Mouse (Mus musculus): ENCODE measurements at regions not wholly inside any gene's neighbourhood (a gene's known extent, or its start where the extent isn't known, plus 50 kb on each side); places are given as distances from the start of the nearest gene placed in this dataset.
A peak's percentile ranks its signal among the peaks of the same experiment; 100 is the strongest.

DNA sequence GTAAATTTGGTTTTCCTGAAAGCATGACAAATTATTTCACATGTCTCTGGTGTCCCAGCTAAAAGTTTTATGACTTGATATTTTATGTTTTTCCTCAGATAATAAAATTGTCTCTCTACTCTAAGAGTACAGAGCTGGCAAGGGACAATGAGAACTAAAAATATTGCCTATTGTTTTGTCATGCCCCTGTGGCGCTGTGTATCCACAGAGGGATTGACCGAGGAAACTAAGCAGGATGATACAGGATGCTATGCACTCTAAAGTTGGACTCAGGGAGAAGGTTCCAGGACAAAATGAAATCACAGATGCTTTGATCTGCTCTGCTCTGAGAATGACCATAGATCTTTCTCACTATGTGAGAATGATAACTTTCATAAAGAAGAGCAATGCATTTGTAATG lies 1203.3 kb upstream of the Flrt2 start:
- no peak for ATAC-seq
- no peak for TF ChIP-seq CTCF (IDR thresholded peaks at IDR 0.05)
- ChIA-PET POLR2A (no interaction called here), CTCF (no interaction called here)
- in situ Hi-C loops (cut with MboI; ENCODE audit: low pct_unique_long_range_greater_than_20kb) = no loop called here
- no peaks in the 10 kb centered on the region for H3K27me3 ChIP-seq
- no peak for DNase-seq (ENCODE audit: low read depth, low spot score)

GRCm38 (mm10) chr12:94508099-94508498 lies 1183.9 kb upstream of the Flrt2 start:
- ATAC-seq (peak; percentile 62), DNase-seq (ENCODE audit: low read depth, low spot score) (no peak)
- CTCF ChIA-PET = no interaction called here
- POLR2A ChIA-PET = no interaction called here
- in situ Hi-C loops (cut with MboI; ENCODE audit: low pct_unique_long_range_greater_than_20kb) = no loop called here
- no peaks in the 10 kb centered on the region for H3K27me3 ChIP-seq
- TF ChIP-seq CTCF (IDR thresholded peaks at IDR 0.05) = no peak

DNA sequence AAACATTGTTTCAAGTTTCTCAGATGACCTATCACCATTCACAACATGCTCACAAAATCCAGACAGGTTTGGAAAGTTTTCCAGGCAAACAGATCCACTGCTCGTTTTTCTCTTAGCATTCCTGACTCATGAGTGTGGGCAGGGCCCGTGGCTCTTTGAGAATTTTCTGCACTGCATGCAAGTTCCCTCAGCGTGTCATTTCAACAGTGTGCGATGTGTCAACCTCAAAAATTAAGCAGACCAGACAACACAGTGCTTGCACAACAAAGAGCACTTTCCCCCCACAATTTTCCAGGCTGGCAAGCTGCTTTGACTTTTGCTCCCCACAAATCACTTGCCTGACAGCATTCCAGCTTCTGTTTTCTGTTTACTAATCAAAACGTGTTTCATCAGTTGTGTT lies 1182.2 kb upstream of the Flrt2 start:
- ChIA-PET CTCF (no interaction called here), POLR2A (no interaction called here)
- ATAC-seq (peak; percentile 90), DNase-seq (ENCODE audit: low read depth, low spot score) (no peak)
- in situ Hi-C loops (cut with MboI; ENCODE audit: low pct_unique_long_range_greater_than_20kb) = no loop called here
- H3K27me3 ChIP-seq = no peaks in the 10 kb centered on the region
- no peak for TF ChIP-seq CTCF (IDR thresholded peaks at IDR 0.05)

GRCm38 (mm10) chr12:94544706-94545105 lies 1147.3 kb upstream of the Flrt2 start:
- TF ChIP-seq CTCF (IDR thresholded peaks at IDR 0.05) = no peak
- no peaks in the 10 kb centered on the region for H3K27me3 ChIP-seq
- no peak for DNase-seq (ENCODE audit: low read depth, low spot score)
- ChIA-PET POLR2A (no interaction called here), CTCF (no interaction called here)
- peak; percentile 80 for ATAC-seq
- in situ Hi-C loops (cut with MboI; ENCODE audit: low pct_unique_long_range_greater_than_20kb) = no loop called here

- ATAC-seq (no peak), DNase-seq (ENCODE audit: low read depth, low spot score) (no peak)
- ChIA-PET CTCF (no interaction called here), POLR2A (no interaction called here)
- no peaks in the 10 kb centered on the region for H3K27me3 ChIP-seq
- in situ Hi-C loops (cut with MboI; ENCODE audit: low pct_unique_long_range_greater_than_20kb) = no loop called here
- TF ChIP-seq CTCF (IDR thresholded peaks at IDR 0.05) = no peak
These were observed 1131.4 kb upstream of the Flrt2 start for GRCm38 (mm10) chr12:94560374-94561194.

DNA sequence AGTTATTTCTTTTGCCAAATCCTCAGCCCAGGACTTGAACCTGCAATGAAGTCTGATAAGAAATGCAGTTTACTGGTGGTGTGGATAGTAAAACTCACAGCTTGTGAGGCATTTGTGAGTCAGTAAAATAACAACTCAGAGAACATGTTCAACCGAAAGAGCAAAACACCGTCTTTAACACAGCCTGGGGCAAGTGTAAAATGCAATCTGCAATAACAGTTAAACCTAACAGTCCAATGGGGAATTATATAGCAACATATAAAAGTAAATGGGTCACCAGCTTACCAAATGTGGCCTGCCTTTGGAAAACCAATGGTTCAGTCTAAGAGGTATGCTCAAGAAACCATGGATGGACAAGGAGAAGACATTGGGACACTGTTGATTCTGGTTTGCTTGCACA lies 1117.0 kb upstream of the Flrt2 start:
- DNase-seq (ENCODE audit: low read depth, low spot score) = no peak
- TF ChIP-seq CTCF (IDR thresholded peaks at IDR 0.05) = no peak
- in situ Hi-C loops (cut with MboI; ENCODE audit: low pct_unique_long_range_greater_than_20kb) = no loop called here
- POLR2A ChIA-PET = no interaction called here
- no peaks in the 10 kb centered on the region for H3K27me3 ChIP-seq
- CTCF ChIA-PET = no interaction called here
- no peak for ATAC-seq

- CTCF ChIA-PET = no interaction called here
These were observed 1111.7 kb upstream of the Flrt2 start for GRCm38 (mm10) chr12:94580345-94580744.

DNA sequence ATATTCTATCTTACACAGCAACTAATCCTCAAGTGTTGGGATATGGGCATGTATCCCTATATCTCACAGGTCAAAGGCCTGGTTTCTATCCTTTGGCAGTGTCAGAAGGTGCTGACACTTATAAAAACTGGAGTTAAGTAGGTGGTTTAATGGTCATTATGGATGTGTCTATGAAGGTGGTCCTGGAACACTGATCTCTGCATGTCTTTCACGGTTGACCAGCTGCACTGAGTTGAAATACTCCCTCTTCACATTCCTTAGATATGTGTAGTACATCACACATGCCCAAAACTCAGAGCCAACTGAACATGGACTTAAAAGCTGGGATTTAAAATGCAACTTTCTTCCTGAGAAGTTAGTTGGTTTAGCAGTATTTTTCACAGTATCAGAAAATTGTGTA lies 1107.7 kb upstream of the Flrt2 start:
- POLR2A ChIA-PET = no interaction called here
- in situ Hi-C loops (cut with MboI; ENCODE audit: low pct_unique_long_range_greater_than_20kb) = no loop called here

More at GRCm38 (mm10) chr12:94580345-94580744, 1111.7 kb upstream of the Flrt2 start:
- POLR2A ChIA-PET = no interaction called here
- no peaks in the 10 kb centered on the region for H3K27me3 ChIP-seq
- ATAC-seq (no peak), DNase-seq (ENCODE audit: low read depth, low spot score) (no peak)
- in situ Hi-C loops (cut with MboI; ENCODE audit: low pct_unique_long_range_greater_than_20kb) = no loop called here
- TF ChIP-seq CTCF (IDR thresholded peaks at IDR 0.05) = no peak

DNA sequence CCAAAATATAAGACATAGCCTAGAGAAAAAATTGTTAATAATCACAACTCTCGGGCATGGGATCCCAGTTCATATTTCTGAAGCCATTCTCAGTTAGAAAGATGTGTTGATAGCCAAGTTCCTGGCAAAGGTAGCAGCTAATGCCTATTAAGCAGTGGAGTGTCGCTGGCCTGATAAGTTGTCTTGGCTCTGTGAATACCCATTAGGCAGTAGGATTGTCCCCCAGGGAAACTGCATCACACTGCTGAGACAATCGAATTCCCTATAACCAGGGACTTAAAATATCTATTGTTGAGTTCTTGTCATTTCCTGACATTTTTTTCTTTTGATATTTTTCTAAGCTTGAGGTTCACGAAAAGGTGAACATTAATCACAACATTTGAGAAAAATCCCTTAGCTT lies 1105.0 kb upstream of the Flrt2 start:
- ATAC-seq (no peak), DNase-seq (ENCODE audit: low read depth, low spot score) (no peak)
- no peaks in the 10 kb centered on the region for H3K27me3 ChIP-seq
- ChIA-PET POLR2A (no interaction called here), CTCF (no interaction called here)
- in situ Hi-C loops (cut with MboI; ENCODE audit: low pct_unique_long_range_greater_than_20kb) = no loop called here
- no peak for TF ChIP-seq CTCF (IDR thresholded peaks at IDR 0.05)

More for the DNA sequence above, 1107.7 kb upstream of the Flrt2 start:
- CTCF ChIA-PET = interaction anchor here (1.5 kb wide), 1 partner anchor 19 kb away, joined by 3 read pairs; no protein-coding TSS in a partner anchor
- no peak for DNase-seq (ENCODE audit: low read depth, low spot score)
- no peak for ATAC-seq
- no peaks in the 10 kb centered on the region for H3K27me3 ChIP-seq
- TF ChIP-seq CTCF (IDR thresholded peaks at IDR 0.05) = no peak

DNA sequence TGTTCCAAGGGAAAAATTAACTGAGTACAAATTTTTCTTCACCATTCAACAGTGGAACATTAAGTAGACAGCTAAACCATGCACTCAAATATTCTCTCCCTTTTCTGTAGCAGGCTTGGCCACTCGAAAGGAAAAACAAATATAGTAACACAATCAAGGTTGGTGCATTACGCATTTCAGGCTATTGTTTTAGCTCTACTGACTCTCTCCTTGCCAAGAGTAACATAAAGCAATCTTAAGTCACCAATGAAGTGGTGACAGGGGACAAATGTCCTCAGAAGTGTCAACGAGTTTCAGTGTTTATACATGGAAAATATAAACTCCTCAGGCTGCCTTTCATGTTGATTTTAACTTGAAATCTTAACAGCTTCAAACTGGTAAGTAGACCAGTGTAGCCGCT lies 1103.4 kb upstream of the Flrt2 start:
- ChIA-PET CTCF (no interaction called here), POLR2A (no interaction called here)
- H3K27me3 ChIP-seq = no peaks in the 10 kb centered on the region
- no peak for TF ChIP-seq CTCF (IDR thresholded peaks at IDR 0.05)
- ATAC-seq = no peak
- in situ Hi-C loops (cut with MboI; ENCODE audit: low pct_unique_long_range_greater_than_20kb) = no loop called here
- no peak for DNase-seq (ENCODE audit: low read depth, low spot score)

- ChIA-PET POLR2A (no interaction called here), CTCF (no interaction called here)
- in situ Hi-C loops (cut with MboI; ENCODE audit: low pct_unique_long_range_greater_than_20kb) = no loop called here
- DNase-seq (ENCODE audit: low read depth, low spot score) (no peak), ATAC-seq (no peak)
- no peak for TF ChIP-seq CTCF (IDR thresholded peaks at IDR 0.05)
- H3K27me3 ChIP-seq = no peaks in the 10 kb centered on the region
These were observed 1103.0 kb upstream of the Flrt2 start for GRCm38 (mm10) chr12:94589033-94589432.

- POLR2A ChIA-PET = no interaction called here
- in situ Hi-C loops (cut with MboI; ENCODE audit: low pct_unique_long_range_greater_than_20kb) = no loop called here
- no peak for TF ChIP-seq CTCF (IDR thresholded peaks at IDR 0.05)
- no peak for DNase-seq (ENCODE audit: low read depth, low spot score)
- CTCF ChIA-PET = no interaction called here
- no peak for ATAC-seq
- H3K27me3 ChIP-seq = no peaks in the 10 kb centered on the region
These were observed 1086.5 kb upstream of the Flrt2 start for GRCm38 (mm10) chr12:94605566-94605965.
